Mouse (Mus musculus): ENCODE results near the gene Commd1.

The Commd1 gene

DNA sequence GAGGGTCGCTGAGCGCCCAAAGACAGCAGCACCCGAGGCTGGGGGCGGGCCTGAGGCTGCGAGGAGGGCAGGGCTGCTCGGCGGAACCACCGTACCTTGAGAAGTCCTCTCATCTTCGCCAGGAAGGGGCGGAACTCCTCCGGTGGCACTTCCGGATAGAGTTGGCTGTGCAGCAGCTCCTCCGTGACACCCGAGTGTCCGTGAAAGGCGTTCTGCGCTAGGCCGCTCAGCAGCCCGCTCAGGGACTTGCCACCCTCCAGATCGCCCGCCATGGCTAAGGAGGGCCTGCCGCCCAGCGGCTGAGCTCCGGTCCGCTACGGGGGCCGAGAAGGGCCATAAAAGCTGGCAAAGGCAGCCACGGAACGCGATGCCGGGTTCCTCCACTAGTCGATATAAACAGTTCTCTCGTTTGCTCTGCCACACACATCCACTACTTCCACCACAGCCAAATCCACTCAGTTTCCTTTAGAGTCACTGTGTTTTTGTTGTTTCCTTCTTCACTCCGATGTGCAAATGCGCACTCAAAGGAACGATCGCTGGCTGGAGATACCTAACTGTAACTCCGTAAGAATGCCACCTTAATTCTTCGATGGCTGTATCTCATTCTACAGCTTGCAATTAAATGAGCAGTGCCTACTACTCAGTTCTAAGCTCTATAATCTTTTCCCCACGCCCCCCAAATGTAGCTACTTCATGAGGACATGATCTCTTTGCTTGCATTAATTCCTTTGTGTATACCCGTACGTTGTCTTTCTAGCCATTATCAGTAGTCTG is at the start of gene Commd1, which contains the start of gene Gm28048:
Gene Commd1 (minus strand): TSS at position 399 of the 774 bp plus-strand sequence.
Gene Gm28048 (minus strand): TSS at position 107 of the 774 bp plus-strand sequence.
- DNase-seq: peak; percentile 94

GRCm38 (mm10) chr11:23029399-23029798 is 47.2 kb upstream of the Commd1 start:
- DNase-seq: no peak

- DNase-seq: no peak
Observed at GRCm38 (mm10) chr11:23028957-23029356, 46.8 kb upstream of the Commd1 start.

DNA sequence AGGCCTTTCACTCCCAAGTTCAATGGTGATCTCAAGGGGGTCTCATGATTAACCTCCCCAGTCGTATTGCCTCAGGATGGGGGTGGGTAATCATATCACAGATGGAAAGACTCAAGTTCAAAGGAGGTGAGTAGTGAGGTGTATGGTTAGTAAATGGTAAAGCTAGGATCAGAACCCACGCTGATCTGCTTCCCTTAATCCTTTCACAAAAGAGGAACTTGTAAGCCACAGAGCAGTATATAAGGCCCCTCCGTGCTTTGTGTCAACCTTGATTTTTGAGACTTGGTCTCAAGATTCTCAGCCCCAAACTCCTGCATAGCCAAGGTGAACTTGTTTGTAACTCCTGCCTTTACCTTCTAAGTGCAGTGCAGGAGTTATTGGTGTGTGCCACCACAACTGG is 42.0 kb upstream of the Commd1 start:
- DNase-seq: no peak

DNA sequence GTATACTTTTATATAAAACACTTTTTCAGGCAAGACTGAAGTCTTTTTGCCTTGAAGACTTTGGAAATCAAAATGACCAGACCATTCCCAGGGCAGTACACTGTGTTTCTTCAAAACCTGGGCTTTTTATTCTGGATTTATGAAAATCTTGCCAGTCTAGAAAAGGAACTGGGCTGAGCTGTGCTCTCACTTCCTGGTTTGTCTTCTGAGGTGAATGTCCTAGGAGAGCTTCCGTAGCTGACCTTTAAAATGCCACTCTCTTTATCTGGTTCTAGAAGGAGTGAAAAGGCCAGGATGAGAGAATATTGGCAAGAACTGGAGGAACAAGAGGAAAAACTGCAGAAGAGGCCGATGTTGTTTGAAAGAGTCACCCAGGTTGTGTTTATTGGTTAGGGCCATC is 41.0 kb upstream of the Commd1 start:
- DNase-seq: no peak

- no peak for DNase-seq
Observed at GRCm38 (mm10) chr11:23020841-23021240, 38.7 kb upstream of the Commd1 start.

DNA sequence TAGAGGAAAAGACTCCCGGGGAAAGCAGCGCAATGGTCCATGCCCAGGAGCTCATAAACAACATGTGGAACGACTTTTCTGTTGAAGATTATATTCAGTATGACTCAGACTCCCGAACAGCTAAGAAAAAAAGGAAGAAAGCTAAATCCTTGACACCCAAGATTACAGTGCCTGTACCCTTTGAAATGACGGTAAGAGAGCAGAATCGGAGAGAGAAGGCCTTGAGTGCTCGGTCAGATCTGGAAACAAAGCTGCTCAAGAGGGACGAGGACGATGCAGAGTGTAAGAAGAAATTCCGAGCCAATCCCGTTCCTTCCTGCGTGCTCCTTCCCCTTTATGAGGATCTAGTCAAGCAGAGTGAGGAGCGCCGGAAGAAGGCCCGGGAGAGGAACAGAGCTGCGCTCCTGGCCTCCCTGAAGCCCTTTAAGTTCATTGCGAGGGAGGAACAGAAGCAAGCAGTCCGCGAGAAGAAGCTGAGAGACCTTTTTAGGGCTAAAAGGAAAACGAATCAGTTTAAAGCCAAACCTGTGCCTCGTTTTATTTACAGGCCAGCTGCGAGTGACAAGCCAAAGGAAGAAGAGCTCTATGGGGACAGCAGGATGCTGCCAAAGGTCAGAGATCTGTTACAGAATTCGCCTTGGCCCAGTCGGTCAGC is 38.1 kb upstream of the Commd1 start:
- DNase-seq: no peak

DNA sequence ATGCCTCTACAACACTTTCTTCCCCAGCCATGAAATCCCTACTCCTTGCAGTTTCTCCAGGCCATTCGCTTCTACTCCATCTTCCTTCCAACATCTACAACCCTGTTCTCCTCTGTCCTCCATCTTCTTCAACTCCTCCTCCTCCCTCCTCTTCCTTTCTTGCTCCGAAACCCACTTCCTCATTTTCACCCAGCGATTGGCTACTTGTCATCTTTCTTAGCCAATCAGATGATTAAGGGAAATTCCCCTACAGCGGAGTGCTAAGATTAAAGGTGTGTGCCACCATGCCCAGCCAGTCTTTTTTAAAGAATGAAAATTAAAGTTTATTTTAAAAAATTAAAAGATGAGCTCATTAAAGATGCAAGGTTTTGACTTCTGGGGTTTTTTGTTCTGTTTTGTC is 35.8 kb upstream of the Commd1 start:
- DNase-seq: no peak

DNA sequence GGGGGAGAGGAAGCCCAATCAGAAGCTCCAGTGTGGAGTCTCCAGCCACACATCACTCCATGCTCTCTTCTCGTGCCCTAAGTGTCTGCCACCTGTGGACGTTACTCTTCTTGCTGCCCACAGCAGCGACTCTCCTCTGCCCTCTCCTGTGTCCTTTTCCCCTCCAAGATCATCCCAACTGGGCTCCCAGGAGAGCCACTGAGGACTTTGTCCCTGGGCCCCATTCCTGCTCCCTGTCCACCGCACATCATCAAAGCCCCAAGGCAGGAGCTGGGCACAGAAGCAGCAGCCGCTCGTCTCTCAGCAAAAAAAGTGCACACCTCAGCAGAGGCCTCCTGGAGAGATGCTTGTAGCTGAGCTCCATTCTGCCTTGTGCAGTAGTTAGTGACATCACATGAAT is 32.8 kb upstream of the Commd1 start:
- DNase-seq: no peak

DNA sequence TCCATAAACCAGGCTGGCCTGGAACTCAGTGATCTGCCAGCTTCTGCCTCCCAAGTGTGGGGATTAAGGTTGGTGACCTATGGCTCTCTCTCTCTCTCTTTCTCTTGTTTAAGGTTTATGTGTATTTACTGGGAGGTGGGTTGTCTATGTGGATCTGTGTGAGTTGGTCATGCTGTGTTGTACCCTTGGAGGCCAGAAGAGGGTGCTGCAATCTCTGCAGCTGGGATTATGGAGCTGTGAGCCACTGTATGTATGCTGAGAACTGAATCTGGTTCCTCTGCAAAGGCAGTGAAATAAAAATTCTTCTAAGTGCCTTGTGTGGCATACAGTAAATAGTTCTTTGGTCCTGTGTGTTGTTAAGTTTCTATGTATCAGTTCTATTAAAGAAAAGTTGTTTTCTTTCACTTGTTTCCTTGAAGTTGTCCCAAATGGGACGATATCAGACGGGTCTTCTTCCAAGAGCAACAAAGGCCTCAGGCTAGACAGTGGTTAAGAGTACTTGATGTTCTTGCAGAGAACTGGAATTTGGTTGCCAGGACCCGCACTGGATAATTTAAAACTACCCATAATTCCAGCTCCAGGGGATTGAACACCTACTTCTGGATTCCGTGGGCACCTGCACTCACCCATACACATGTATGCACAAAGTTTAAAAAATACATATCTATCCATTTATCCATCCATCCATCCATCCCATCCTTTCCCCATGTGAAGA is 31.6 kb upstream of the Commd1 start:
- no peak for DNase-seq

- no peak for DNase-seq
Observed at GRCm38 (mm10) chr11:23013096-23013495, 30.9 kb upstream of the Commd1 start.

- no peak for DNase-seq
Observed at GRCm38 (mm10) chr11:23008824-23009200, 26.6 kb upstream of the Commd1 start.

- DNase-seq: peak; percentile 80
Observed at GRCm38 (mm10) chr11:23008181-23008823, 26.1 kb upstream of the Commd1 start.

- peak; percentile 76 for DNase-seq
Observed at GRCm38 (mm10) chr11:23007481-23008180, 25.4 kb upstream of the Commd1 start, which contains the start of gene Fam161a. TSS of gene Fam161a (plus strand) at chr11:23007531.

DNA sequence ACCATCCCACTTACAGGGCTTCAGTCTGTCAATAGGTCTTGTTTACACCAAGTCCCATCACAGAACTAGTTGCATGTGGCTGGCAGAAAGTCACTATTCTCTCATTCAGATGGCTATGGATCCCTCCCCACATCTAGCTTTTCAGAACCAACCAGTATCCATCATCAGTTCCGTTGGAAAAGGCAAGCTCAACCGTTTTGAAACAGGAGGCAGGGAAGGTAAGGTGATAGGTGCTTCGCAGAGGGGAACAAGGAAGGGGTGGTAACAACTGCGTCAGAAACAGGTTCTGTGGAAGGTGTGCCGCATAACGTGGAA is 24.9 kb upstream of the Commd1 start:
- DNase-seq: no peak

- no peak for DNase-seq
Observed at GRCm38 (mm10) chr11:23005276-23005675, 23.1 kb upstream of the Commd1 start.

DNA sequence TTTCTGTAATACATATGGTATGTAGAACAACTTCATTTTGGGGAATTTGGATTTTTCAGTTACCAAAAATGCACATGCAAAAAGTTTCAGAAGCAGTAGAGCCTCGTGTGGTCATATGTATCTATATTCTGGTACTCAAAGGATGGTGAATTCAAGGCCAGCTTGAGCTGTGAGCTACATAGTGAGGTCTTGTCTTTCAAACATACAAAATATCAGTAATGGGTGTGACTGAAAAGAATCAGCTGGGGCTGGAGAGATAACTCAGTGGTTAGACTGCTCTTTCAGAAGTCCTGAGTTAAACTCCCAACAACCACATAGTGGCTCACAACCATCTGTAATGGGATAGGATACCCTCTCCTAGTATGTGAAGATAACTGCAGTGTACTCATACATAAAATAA is 16.1 kb upstream of the Commd1 start:
- DNase-seq: no peak

DNA sequence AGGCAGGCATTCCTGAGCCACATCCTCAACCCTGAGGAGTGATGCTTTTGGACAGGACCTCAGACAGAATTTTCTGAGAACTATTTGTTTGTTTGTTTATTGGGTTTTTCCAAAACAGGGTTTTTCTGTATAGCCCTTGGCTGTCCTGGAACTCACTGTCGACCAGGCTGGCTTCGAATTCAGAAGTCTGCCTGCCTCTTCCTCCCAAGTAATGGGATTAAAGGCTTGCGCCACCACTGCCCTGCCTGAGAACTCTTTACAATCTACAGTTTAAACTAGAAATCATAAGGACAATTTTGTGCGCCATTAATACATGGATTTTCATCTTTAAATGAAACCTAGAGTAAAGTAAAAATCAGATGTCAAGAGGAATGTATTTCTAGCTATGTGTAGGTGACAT is 13.3 kb upstream of the Commd1 start:
- no peak for DNase-seq

GRCm38 (mm10) chr11:22994271-22994670 is 12.1 kb upstream of the Commd1 start:
- DNase-seq: no peak

GRCm38 (mm10) chr11:22991218-22991835 is 9.1 kb upstream of the Commd1 start:
- no peak for DNase-seq

- peak; percentile 88 for DNase-seq
Observed at GRCm38 (mm10) chr11:22990393-22991126, 8.4 kb upstream of the Commd1 start, which contains the start of gene Cct4. TSS of gene Cct4 (plus strand) at chr11:22990519.
